17 mouse cellular contexts compared by ENCODE assay signal in genomic region chr2:139362245-139362847, GRCm38 (mm10).
DNase-seq lines count a peak whose midpoint lies in the region; ATAC-seq and TF ChIP-seq lines count a peak whose summit lies in the region.
"Had no signal": no experiment of that assay in that cellular context is flagged by ENCODE, and none has a peak within 500 bp of the region (broad histone marks: within the 10 kb centered on the region; RNA-seq: fewer than 3 reads in every experiment).

No protein-coding gene starts in this region.

- H3K9me3 ChIP-seq in liver, postnatal 0 days (ENCODE audit: low read length), result no peaks in the 10 kb centered on the region
- H3K9me3 ChIP-seq: hindbrain, embryonic 10.5 days had no signal

- H3K9ac ChIP-seq in liver, postnatal 0 days (replicated peaks), result no peak overlapping the region
- H3K9ac ChIP-seq: hindbrain, embryonic 14.5 days had no signal

- no peaks in the 10 kb centered on the region for H3K36me3 ChIP-seq in kidney, adult 2 months (ENCODE audit: control insufficient read depth, insufficient read depth, low read length)
- H3K36me3 ChIP-seq in liver, postnatal 0 days (replicated peaks; ENCODE audit: insufficient read depth, low read length), result no peaks in the 10 kb centered on the region
- H3K36me3 ChIP-seq: hindbrain, embryonic 10.5 days had no signal

- TF ChIP-seq POLR2A in kidney, adult 2 months (IDR thresholded peaks at IDR 0.05; ENCODE audit: low read depth, low read length), result no peak

- no peak overlapping the region for H3K4me2 ChIP-seq in liver, postnatal 0 days (ENCODE audit: low read depth, low read length)
- H3K4me2 ChIP-seq: heart, embryonic 11.5 days; hindbrain, embryonic 14.5 days had no signal

- TF ChIP-seq EP300 in liver, postnatal 0 days (IDR thresholded peaks at IDR 0.05; ENCODE audit: low read depth), result no peak

- TF ChIP-seq CTCF in layer of hippocampus, adult 2 months (conservative IDR thresholded peaks at IDR 0.05), result no peak
- TF ChIP-seq CTCF in kidney, adult 2 months (conservative IDR thresholded peaks at IDR 0.05; ENCODE audit: insufficient read depth, insufficient read length, low read depth, low read length), result no peak
- no peak for TF ChIP-seq CTCF in liver, postnatal 0 days (IDR thresholded peaks at IDR 0.05; ENCODE audit: low read depth)

- H3K4me3 ChIP-seq in layer of hippocampus, adult 2 months, result no peak overlapping the region
- H3K4me3 ChIP-seq in kidney, adult 2 months (ENCODE audit: insufficient read depth, low read depth, low read length), result no peak overlapping the region
- no peak overlapping the region for H3K4me3 ChIP-seq in liver, postnatal 0 days (ENCODE audit: low read depth, low read length)
- H3K4me3 ChIP-seq: heart, adult 2 months; hindbrain, embryonic 10.5 days had no signal

- no peak for ATAC-seq in liver, postnatal 0 days
- ATAC-seq: forebrain, embryonic 16.5 days; intestine, postnatal 0 days had no signal

- no peaks in the 10 kb centered on the region for H3K27me3 ChIP-seq in kidney, adult 2 months (replicated peaks; ENCODE audit: control insufficient read depth, insufficient read depth, low read length)
- H3K27me3 ChIP-seq in liver, postnatal 0 days (ENCODE audit: insufficient read depth, low read length), result no peaks in the 10 kb centered on the region

- no peaks in the 10 kb centered on the region for H3K4me1 ChIP-seq in kidney, adult 2 months (ENCODE audit: control insufficient read depth, insufficient read depth, low read length)
- no peaks in the 10 kb centered on the region for H3K4me1 ChIP-seq in liver, postnatal 0 days (ENCODE audit: insufficient read depth)
- H3K4me1 ChIP-seq: hindbrain, embryonic 10.5 days had no signal

- WGBS in kidney, adult 2 months, result 79% methylated on average over 1 of the region's 1 CpGs
- 68% methylated on average over 1 of the region's 1 CpGs for WGBS in liver, postnatal 0 days (ENCODE audit: insufficient replicate concordance)

- peak overlapping the region; percentile 2; the same call in 1 of the 2 replicates for H3K27ac ChIP-seq in layer of hippocampus, adult 2 months
- no peak overlapping the region for H3K27ac ChIP-seq in kidney, adult 2 months (ENCODE audit: insufficient read depth, low read depth, low read length)
- no peak overlapping the region for H3K27ac ChIP-seq in liver, postnatal 0 days (ENCODE audit: low read depth)
- H3K27ac ChIP-seq: heart, adult 2 months; hindbrain, embryonic 10.5 days; hindbrain, embryonic 14.5 days had no signal

- DNase-seq in layer of hippocampus, adult 2 months (ENCODE audit: low spot score in 2 of 2), result no peak
- DNase-seq in layer of hippocampus, adult 9-11 months, result no peak
- peak; percentile 75 for DNase-seq in cerebellum, adult 11-12 months
- DNase-seq in cerebellum, adult 9-10 months, result peak; percentile 82
- peak; percentile 42 to 64 for DNase-seq in cerebellum, postnatal 36 days
- DNase-seq in kidney, adult 2 months, result no peak
- no peak for DNase-seq in liver, postnatal 0 days
- DNase-seq: adrenal gland, adult 2 months; adrenal gland, postnatal 25 days; gastrocnemius, postnatal 10 days; heart, adult 2 months; kidney, adult 9 months had no signal

Comparison
In these comparisons a context has a peak if more than half of its experiments do, and no peak if none do; other contexts are left out.
1. DNase-seq: peak in cerebellum, adult 11-12 months (single experiment), cerebellum, adult 9-10 months (single experiment) and cerebellum, postnatal 36 days (2 of 2); none in layer of hippocampus, adult 2 months (0 of 2), layer of hippocampus, adult 9-11 months (single experiment), kidney, adult 2 months (single experiment) and liver, postnatal 0 days (single experiment).